Mouse (Mus musculus) forebrain, embryonic 16.5 days (tissue): Measurements from ENCODE around the gene Lin54. TPM values are rescaled to one million over a fixed set of nuclear protein-coding genes. Genes with fewer than 3 reads are reported as not detected.
A peak's percentile ranks its signal among the peaks of the same experiment; 100 is the strongest.
"Not testable (repeated sequence)": the region's sequence is repeated elsewhere in the genome, so short reads cannot be mapped to it uniquely, and the experiment has no call there.

ENCODE experiments used
- ATAC-seq: fragments of 200-750 bp; cut with Nextera tagmentation; 2 replicates; pipeline ENCODE4 v1.8.0; 2017; ENCODE audit warnings: mild to moderate bottlenecking, moderate library complexity
- H3K27ac ChIP-seq: fragments of 300-500 bp; sonication (generic); 2 replicates; pipeline ENCODE4 v1.5.1; 2014; ENCODE audit warnings: low read length, control low read depth
- H3K27me3 ChIP-seq: fragments of 300-500 bp; sonication (generic); replicated peaks from 2 replicates; pipeline ENCODE4 v1.6.1; 2014; ENCODE audit warnings: low read length; ENCODE audit not compliant: control insufficient read depth, insufficient read depth
- H3K36me3 ChIP-seq: fragments of 300-500 bp; sonication (generic); 2 replicates; pipeline ENCODE4 v1.6.1; 2014; ENCODE audit not compliant: control insufficient read depth, insufficient read depth
- H3K4me1 ChIP-seq: fragments of 300-500 bp; sonication (generic); replicated peaks from 2 replicates; pipeline ENCODE4 v1.6.1; 2014; ENCODE audit warnings: low read length; ENCODE audit not compliant: control insufficient read depth, insufficient read depth
- H3K4me2 ChIP-seq: fragments of 300-500 bp; sonication (generic); 2 replicates; pipeline ENCODE4 v1.6.1; 2014; ENCODE audit warnings: mild to moderate bottlenecking, low read length, control low read depth
- H3K4me3 ChIP-seq: fragments of 300-500 bp; sonication (generic); replicated peaks from 2 replicates; pipeline ENCODE4 v1.5.1; 2014; ENCODE audit warnings: mild to moderate bottlenecking, low read length, control low read depth
- H3K9ac ChIP-seq: fragments of 300-500 bp; sonication (generic); replicated peaks from 2 replicates; pipeline ENCODE4 v1.6.1; 2014; ENCODE audit warnings: low read depth, low read length, control low read depth
- H3K9me3 ChIP-seq: fragments of 300-500 bp; sonication (generic); 2 replicates; pipeline ENCODE4 v1.6.1; 2016; ENCODE audit warnings: low read length; ENCODE audit not compliant: control insufficient read depth
- WGBS: fragments of 180-500 bp; shearing (Covaris S2); extraction: QIAGEN DNeasy Blood & Tissue Kit; methylation state at CpG from one replicate; pipeline ENCODE4 v1.1.7; 2014; 5-methylcytosine and 5-hydroxymethylcytosine counted together
- polyA plus RNA-seq: library from polyadenylated mRNA; unstranded; fragments of >200 nt; fragmentation: Nextera tagmentation; extraction: Ambion mirVana; gene quantifications from 2 replicates; pipeline ENCODE4 v1.2.1, GENCODE M21; 2015

Gene Lin54
- polyA plus RNA-seq, 1 experiment from 2014 or later = 9.4 TPM

DNA sequence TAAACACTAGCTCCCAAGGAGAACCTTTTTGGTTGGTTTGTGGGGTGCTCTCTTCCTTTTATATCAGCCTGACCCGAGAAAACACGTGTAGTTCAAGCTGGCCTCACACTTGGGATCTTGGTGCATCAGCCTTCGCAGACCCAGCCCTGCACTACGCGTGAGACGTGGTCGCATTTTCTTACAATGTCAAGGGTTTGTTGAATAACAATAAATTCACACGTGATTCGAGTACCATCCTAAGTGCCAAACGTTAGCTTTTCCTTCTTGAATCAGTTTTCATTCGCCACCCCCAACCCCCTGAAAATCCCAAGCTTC, 70.4 kb downstream of the Lin54 start:
- Histone ChIP-seq H3K4me2 (peak overlapping the region; percentile 91), H3K36me3 (peaks cover 9% of the 10 kb centered on the region; the same call in 1 of the 2 replicates), H3K9me3 (no peaks in the 10 kb centered on the region), H3K27ac (peak overlapping the region; percentile 91), H3K4me3 (peak overlapping the region; percentile 80), H3K9ac (peak overlapping the region; percentile 91), H3K27me3 (no peaks in the 10 kb centered on the region), H3K4me1 (peaks cover 36% of the 10 kb centered on the region)
- peak; percentile 3; the same call in 1 of the 2 replicates for ATAC-seq
- WGBS = 4% methylated on average over 11 of the region's 11 CpGs

DNA sequence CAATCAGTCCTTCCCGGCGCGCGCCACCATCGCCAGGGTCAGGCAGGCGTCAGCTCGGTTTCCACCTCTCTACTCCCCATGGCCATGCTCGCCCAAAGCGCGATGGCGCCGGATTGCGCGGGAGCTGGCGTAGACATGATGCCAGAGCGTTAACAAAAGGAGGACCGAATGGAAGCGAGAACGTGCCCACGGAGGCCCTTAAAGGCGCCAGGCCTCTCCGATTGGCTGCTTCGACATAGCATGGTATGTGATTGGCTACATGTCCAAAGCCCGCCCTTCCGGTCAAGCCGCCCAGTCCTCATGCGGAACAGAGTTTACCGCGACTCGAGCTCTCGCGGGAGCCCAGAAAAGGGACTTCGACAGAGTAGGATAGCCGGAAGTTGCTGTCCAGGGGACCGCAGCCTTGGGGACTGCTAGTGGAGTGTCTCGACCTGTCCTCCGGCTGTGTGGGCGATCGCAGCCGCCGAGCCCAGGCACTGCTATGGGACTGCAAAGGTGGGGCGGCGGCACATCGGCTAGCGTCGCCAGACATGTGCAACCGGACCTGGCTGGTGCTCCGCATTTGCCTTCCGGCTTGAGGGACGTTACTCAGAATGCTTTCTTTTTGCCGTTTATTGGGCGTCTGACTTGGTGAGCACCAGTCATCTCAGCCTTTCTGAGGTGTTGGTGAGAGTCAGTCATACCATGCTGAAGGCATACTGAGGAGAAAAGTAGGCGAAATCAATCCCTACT, 70.9 kb downstream of the Lin54 start:
- peak overlapping the region; percentile 91 for H3K9ac ChIP-seq
- H3K4me2 ChIP-seq = peak overlapping the region; percentile 98
- H3K27me3 ChIP-seq = no peaks in the 10 kb centered on the region
- no peaks in the 10 kb centered on the region for H3K9me3 ChIP-seq
- under 1% methylated on average over 53 of the region's 53 CpGs for WGBS
- H3K4me3 ChIP-seq = peak overlapping the region; percentile 80
- H3K4me1 ChIP-seq = peaks cover 41% of the 10 kb centered on the region
- H3K36me3 ChIP-seq = peaks cover 9% of the 10 kb centered on the region; the same call in 1 of the 2 replicates
- H3K27ac ChIP-seq = peak overlapping the region; percentile 91
- peak; percentile 99 for ATAC-seq

DNA sequence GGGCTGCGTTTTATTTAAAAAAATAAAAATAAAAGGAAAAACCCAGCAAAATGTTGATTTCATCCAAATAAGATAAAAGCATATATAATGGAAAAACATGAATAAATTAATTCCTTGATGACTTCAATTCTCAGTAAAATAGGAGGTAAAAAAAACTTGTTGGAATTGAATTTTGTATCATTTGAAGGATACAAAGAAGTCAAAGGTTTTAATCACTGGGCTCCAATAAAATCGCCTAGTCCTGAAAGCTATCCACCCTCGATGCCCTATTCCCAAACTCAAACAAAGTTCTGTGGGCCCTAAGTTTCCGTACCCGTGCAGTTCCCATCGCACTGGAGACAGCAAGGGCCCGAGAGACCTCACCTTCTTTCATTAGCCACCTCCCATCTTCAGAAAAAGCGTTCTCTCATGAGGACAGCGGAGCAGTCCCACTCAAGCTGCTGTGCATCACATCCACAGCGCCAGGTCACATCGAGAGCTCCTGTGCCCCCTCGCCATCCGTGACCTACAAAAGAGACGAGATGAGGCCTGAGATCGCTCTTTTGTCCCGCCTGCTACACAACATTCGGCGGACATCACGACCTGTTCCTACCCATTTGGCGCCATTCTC, 71.6 kb downstream of the Lin54 start:
- Histone ChIP-seq H3K27me3 (no peaks in the 10 kb centered on the region), H3K9me3 (no peaks in the 10 kb centered on the region), H3K4me1 (peaks cover 48% of the 10 kb centered on the region), H3K36me3 (peaks cover 12% of the 10 kb centered on the region), H3K4me2 (peak overlapping the region; percentile 98), H3K27ac (peak overlapping the region; percentile 90), H3K9ac (peak overlapping the region; percentile 91), H3K4me3 (peak overlapping the region; percentile 80)
- peak; percentile 53 for ATAC-seq
- WGBS = under 1% methylated on average over 20 of the region's 20 CpGs

DNA sequence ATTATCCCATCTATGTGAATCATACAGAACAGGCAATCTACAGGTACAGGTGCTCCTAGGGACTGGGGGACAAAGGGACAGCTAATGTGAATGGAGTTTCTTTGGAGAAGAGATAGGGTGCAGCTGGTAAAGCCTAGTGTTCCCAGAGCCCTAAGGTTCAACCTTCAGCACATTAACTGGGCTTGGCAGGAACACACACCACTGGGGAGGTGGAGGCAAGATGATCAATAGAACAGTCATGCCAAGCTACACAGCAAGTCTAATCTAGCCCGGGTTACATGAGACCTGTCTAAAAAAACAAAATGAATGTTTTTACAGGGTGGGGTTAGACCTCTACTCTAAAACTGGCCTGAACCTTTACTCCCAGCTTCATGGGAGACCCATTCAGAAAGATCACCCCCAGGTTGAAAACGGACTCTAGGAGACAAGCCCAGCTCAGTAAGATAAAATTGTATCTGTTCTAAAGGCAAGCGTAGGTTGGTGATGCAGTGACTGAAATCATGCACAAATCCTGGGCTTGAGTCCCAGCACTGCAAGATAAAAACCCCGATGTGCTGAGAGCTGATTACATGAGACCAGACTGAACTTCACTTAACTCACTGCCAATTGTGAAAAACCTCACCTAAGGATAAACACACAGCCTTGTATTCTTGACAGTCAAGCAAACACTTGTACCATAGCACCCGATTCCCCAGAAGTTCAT, 72.3 kb downstream of the Lin54 start:
- H3K9ac ChIP-seq = peak overlapping the region; percentile 70
- no peak for ATAC-seq
- H3K4me1 ChIP-seq = peaks cover 52% of the 10 kb centered on the region
- H3K27me3 ChIP-seq = no peaks in the 10 kb centered on the region
- WGBS = 10% methylated on average over 5 of the region's 5 CpGs
- H3K36me3 ChIP-seq = peaks cover 15% of the 10 kb centered on the region
- peak overlapping the region; percentile 80 for H3K4me3 ChIP-seq
- H3K27ac ChIP-seq = peak overlapping the region; percentile 18; the same call in 1 of the 2 replicates
- H3K4me2 ChIP-seq = peak overlapping the region; percentile 98
- no peaks in the 10 kb centered on the region for H3K9me3 ChIP-seq

DNA sequence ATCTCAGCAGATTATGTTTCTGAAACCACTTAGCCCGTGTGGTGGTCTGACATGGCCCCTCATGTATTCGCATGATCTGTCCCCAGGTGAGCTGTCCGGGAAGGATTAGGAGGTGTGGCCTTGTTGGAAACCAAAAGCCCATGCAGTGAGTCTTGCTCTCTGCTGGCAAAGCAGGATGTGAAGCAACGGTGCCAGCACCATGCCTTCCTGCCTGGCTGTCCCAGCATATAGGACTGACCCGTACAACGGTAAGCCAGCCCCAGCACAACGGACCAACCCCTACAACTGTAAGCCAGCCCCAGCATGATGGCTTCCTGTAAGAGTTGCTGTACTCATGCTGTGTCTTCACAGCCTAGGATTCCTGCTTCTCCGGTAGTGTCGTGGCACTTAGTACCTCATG, 73.2 kb downstream of the Lin54 start:
- Histone ChIP-seq H3K4me2 (peak overlapping the region; percentile 98), H3K4me1 (peaks cover 58% of the 10 kb centered on the region), H3K27ac (no peak overlapping the region), H3K9me3 (no peaks in the 10 kb centered on the region), H3K36me3 (peaks cover 16% of the 10 kb centered on the region), H3K9ac (peak overlapping the region; percentile 70), H3K4me3 (peak overlapping the region; percentile 80), H3K27me3 (no peaks in the 10 kb centered on the region)
- no peak for ATAC-seq
- 49% methylated on average over 9 of the region's 9 CpGs for WGBS

DNA sequence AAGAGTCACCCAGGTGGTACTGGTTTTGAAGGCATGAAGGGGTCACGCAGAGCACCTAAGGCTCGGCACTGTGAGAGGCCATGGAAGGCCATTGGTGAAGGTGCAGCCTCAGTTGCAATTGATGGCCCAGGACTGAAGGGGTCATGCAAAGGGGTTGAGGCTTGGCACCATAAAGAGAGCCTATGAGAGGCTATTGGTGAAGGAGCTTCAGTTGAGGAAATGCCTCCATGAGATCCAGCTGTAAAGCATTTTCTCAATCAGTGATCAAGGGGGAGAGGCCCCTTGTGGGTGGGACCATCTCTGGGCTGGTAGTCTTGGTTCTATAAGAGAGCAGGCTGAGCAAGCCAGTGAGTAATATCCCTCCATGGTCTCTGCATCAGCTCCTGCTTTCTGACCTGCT, 74.6 kb downstream of the Lin54 start:
- not testable (repeated sequence) for H3K4me3 ChIP-seq, H3K9ac ChIP-seq, H3K4me2 ChIP-seq, ATAC-seq, H3K27me3 ChIP-seq, H3K9me3 ChIP-seq, H3K27ac ChIP-seq
- H3K36me3 ChIP-seq = peaks cover 26% of the 10 kb centered on the region
- 92% methylated on average over 2 of the region's 2 CpGs for WGBS
- H3K4me1 ChIP-seq = peaks cover 57% of the 10 kb centered on the region

DNA sequence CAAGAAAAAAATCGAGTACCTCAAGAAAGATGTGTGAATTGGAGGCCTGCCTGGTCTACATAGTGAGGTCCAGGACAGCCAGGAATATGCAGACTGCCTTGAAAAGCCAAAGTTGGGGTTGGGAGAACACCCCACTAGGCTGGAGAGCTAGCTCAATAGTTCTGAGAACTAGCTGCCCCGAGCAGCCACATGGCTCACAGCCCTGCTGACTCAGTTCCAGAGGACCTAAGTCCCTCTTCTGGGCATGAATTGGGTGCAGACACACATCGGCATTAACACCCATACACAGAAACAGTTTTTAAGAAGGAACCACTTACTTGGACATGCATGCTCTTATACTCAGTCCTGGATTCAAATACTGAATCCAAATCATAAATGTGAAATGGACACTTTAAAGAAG, 76.2 kb downstream of the Lin54 start:
- H3K27me3 ChIP-seq = no peaks in the 10 kb centered on the region
- ATAC-seq = no peak
- H3K27ac ChIP-seq = no peak overlapping the region
- peak overlapping the region; percentile 16; the same call in 1 of the 2 replicates for H3K4me2 ChIP-seq
- 79% methylated on average over 3 of the region's 3 CpGs for WGBS
- H3K4me3 ChIP-seq = no peak overlapping the region
- H3K9ac ChIP-seq = no peak overlapping the region
- H3K4me1 ChIP-seq = peaks cover 48% of the 10 kb centered on the region
- no peaks in the 10 kb centered on the region for H3K9me3 ChIP-seq
- peaks cover 33% of the 10 kb centered on the region for H3K36me3 ChIP-seq

DNA sequence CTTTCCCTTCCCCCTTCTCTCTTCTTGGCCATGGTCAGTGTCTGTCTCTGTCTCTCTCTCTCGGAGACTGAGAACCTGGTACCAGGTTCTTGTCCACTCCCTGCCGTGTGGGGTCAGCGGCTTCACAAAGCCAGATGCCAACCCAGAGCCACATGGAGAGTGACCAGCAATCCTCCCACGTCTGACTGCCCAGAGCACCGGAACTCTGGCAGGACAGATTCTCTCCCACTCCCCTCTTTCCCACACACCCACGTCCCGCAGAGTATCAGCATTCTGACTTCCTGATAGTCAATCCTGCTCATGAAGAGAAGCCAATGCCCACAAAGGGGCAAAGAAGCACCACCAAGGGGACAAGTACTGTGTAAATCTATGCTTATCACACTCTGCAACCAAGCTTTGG, 76.8 kb downstream of the Lin54 start:
- Histone ChIP-seq H3K27ac (no peak overlapping the region), H3K27me3 (no peaks in the 10 kb centered on the region), H3K9ac (no peak overlapping the region), H3K4me1 (peaks cover 48% of the 10 kb centered on the region), H3K9me3 (no peaks in the 10 kb centered on the region), H3K4me3 (no peak overlapping the region), H3K4me2 (no peak overlapping the region), H3K36me3 (peaks cover 39% of the 10 kb centered on the region)
- WGBS = 77% methylated on average over 7 of the region's 7 CpGs
- ATAC-seq = no peak

DNA sequence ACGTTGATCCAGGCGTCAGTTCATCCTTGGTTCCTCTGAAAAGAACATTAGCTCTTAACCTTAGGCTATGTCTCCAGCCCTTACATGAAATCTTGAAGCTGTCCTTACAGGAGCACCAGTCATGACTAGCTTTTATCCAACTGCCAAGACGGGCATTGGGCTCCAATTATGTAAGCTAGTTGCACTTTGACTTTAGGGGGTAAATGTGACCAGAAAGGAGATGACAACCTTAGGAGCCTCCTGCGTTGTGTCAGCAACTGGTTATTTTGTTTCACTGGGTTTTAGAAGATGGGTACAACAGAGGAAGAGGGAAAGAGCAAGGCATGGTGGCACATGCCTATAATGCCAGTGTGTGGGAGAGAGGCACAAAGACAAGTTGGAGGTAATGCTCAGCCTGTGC, 81.6 kb downstream of the Lin54 start:
- Histone ChIP-seq H3K36me3 (peaks cover 29% of the 10 kb centered on the region), H3K9ac (no peak overlapping the region), H3K4me2 (no peak overlapping the region), H3K4me3 (no peak overlapping the region), H3K4me1 (peaks cover 23% of the 10 kb centered on the region), H3K27ac (0 out of 2 replicates have a peak overlapping the region, but pooled peaks have one; percentile 7), H3K9me3 (no peaks in the 10 kb centered on the region), H3K27me3 (no peaks in the 10 kb centered on the region)
- ATAC-seq = no peak
- WGBS = 70% methylated on average over 4 of the region's 4 CpGs
